Comparison of ENCODE assay signal across 12 mouse cellular contexts in genomic region chr10:88795226-88795625, GRCm38 (mm10).
"Had no signal": no experiment of that assay in that cellular context is flagged by ENCODE, and none has a peak within 500 bp of the region (broad histone marks: within the 10 kb centered on the region; RNA-seq: fewer than 3 reads in every experiment).

No protein-coding gene starts in this region.

- ATAC-seq: midbrain, embryonic 13.5 days; midbrain, embryonic 16.5 days had no signal

- DNase-seq: lung, embryonic 14.5 days; lung, postnatal 10 days; retina, postnatal 1 day; right cerebral cortex, adult 18-20 months; right cerebral cortex, postnatal 25 days; right cerebral cortex, postnatal 4 days; spleen, adult 18-20 months; thymus, adult 18-20 months; thymus, postnatal 14 days; thymus, postnatal 36 days had no signal
